Mouse (Mus musculus) urinary bladder, postnatal 14 days (tissue): ENCODE measurements at regions not wholly inside any gene's neighbourhood (a gene's known extent, or its start where the extent isn't known, plus 50 kb on each side); places are given as distances from the start of the nearest gene placed in this dataset.
"Not testable (repeated sequence)": the region's sequence is repeated elsewhere in the genome, so short reads cannot be mapped to it uniquely, and the experiment has no call there.

ENCODE experiments used
- DNase-seq: peaks from one replicate; pipeline ENCODE4 v3.0.0; 2021; ENCODE audit warnings: low spot score

GRCm38 (mm10) chr16:23838696-23839095 is 52.1 kb downstream of the Sst start:
- DNase-seq = no peak

- no peak for DNase-seq
These were observed 52.6 kb downstream of the Sst start for GRCm38 (mm10) chr16:23838114-23838513.

- DNase-seq = no peak
These were observed 55.8 kb downstream of the Sst start for GRCm38 (mm10) chr16:23834991-23835390.

- peak; percentile 26 for DNase-seq
These were observed 57.2 kb downstream of the Sst start for GRCm38 (mm10) chr16:23833603-23834002.

- DNase-seq = no peak
These were observed 57.7 kb downstream of the Sst start for GRCm38 (mm10) chr16:23833042-23833423.

GRCm38 (mm10) chr16:23832393-23833041 is 58.2 kb downstream of the Sst start:
- no peak for DNase-seq

- no peak for DNase-seq
These were observed 65.1 kb downstream of the Sst start for GRCm38 (mm10) chr16:23825662-23826061.

- DNase-seq = no peak
These were observed 105.5 kb downstream of the Sst start for GRCm38 (mm10) chr16:23785216-23785615.

- DNase-seq = no peak
These were observed 106.5 kb downstream of the Sst start for GRCm38 (mm10) chr16:23784021-23784897.

- DNase-seq = peak; percentile 7
These were observed 110.1 kb downstream of the Sst start for GRCm38 (mm10) chr16:23780440-23781231.

- DNase-seq = no peak
These were observed 112.9 kb downstream of the Sst start for GRCm38 (mm10) chr16:23777894-23778293.

GRCm38 (mm10) chr16:23777041-23777440 is 113.7 kb downstream of the Sst start:
- DNase-seq = no peak

- DNase-seq = no peak
These were observed 114.3 kb downstream of the Sst start for GRCm38 (mm10) chr16:23776501-23776900.

- DNase-seq = no peak
These were observed 132.5 kb downstream of the Sst start for GRCm38 (mm10) chr16:23758136-23758812.

GRCm38 (mm10) chr16:23737026-23737425 is 153.7 kb downstream of the Sst start:
- no peak for DNase-seq

- DNase-seq = no peak
These were observed 155.0 kb downstream of the Sst start for GRCm38 (mm10) chr16:23735722-23736121.

- DNase-seq = no peak
These were observed 164.2 kb downstream of the Sst start for GRCm38 (mm10) chr16:23726562-23726961.

- no peak for DNase-seq
These were observed 169.0 kb downstream of the Sst start for GRCm38 (mm10) chr16:23721745-23722144.

GRCm38 (mm10) chr16:23701156-23701555 is 180.5 kb upstream of the Masp1 start:
- DNase-seq = no peak

- not testable (repeated sequence) for DNase-seq
These were observed 173.6 kb upstream of the Masp1 start for GRCm38 (mm10) chr16:23694226-23694625.

GRCm38 (mm10) chr16:23690061-23690460 is 169.4 kb upstream of the Masp1 start:
- no peak for DNase-seq

- no peak for DNase-seq
These were observed 166.2 kb upstream of the Masp1 start for GRCm38 (mm10) chr16:23686783-23687182.
